Mouse (Mus musculus) E14TG2a.4 (cell line): ENCODE data around the gene Zc3h12a.

Source experiments
- CTCF ChIP-seq: conservative IDR thresholded peaks from 2 replicates; pipeline ENCODE4 v1.5.1; 2014; ENCODE audit warnings: low read length
- NANOG ChIP-seq: IDR thresholded peaks from 2 replicates; pipeline ENCODE4 v1.6.1; 2014; ENCODE audit warnings: borderline replicate concordance, low read length, mixed read lengths

- TF ChIP-seq CTCF: no peak
- TF ChIP-seq NANOG: no peak
Observed at GRCm38 (mm10) chr4:125117902-125118320, 9.7 kb downstream of the Zc3h12a start.
